Mouse (Mus musculus): ENCODE measurements around the gene Dnmt3a. TPM values are rescaled to one million over a fixed set of nuclear protein-coding genes. Genes with fewer than 3 reads are reported as not detected.
A peak's percentile ranks its signal among the peaks of the same experiment; 100 is the strongest.

The Dnmt3a gene
- polyA plus RNA-seq, 2 experiments = 48.7 to 74.5 TPM

DNA sequence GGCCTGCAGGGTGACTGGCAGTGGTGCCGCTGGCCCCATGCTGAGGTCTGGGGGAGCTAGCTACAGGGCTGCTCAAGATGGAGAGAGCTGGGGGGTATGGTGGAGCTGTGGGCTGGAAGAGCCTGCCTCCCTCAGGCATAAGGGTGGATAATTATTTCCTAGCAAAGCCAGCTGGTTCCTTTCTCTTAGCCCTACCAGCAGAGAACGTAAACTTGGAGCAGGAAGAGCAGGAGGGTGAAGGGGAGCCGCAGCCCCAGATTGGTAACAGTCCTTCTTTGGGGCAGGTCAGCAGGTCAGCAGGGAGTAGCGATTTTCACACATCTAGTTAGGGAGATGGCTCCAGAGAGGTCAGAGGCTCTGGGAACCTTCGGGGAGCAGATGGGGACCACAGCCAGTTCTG is 44.4 kb downstream of the Dnmt3a start:
- TF ChIP-seq POLR2A (IDR thresholded peaks at IDR 0.05; ENCODE audit: borderline replicate concordance, extremely low read depth, insufficient read depth, insufficient read length) = no peak
- ATAC-seq (ENCODE audit: low FRiP score, low read depth) (no peak), DNase-seq (ENCODE audit: low spot score) (no peak)
- WGBS = 19% methylated on average over 5 of the region's 5 CpGs
- no peak overlapping the region; the same call in 1 of the 2 replicates for H3K9ac ChIP-seq (ENCODE audit: low read depth, low read length, severe bottlenecking)
- H3K27ac ChIP-seq (replicated peaks; ENCODE audit: low read depth, low read length) = 0 out of 2 replicates have a peak overlapping the region, but pooled peaks have one; percentile 49
- H3K36me3 ChIP-seq (ENCODE audit: control insufficient read depth, insufficient read depth, low read length) = peaks cover 44% of the 10 kb centered on the region
- no peaks in the 10 kb centered on the region for H3K9me3 ChIP-seq (ENCODE audit: control insufficient read depth, low read length)
- peaks cover 3% of the 10 kb centered on the region; the same call in 1 of the 2 replicates for H3K4me1 ChIP-seq (ENCODE audit: control insufficient read depth, insufficient read depth, low read length)
- H3K4me3 ChIP-seq (replicated peaks; ENCODE audit: low read length) = no peak overlapping the region
- no peak overlapping the region for H3K4me2 ChIP-seq (replicated peaks; ENCODE audit: low read depth, low read length, severe bottlenecking)
- no peaks in the 10 kb centered on the region for H3K27me3 ChIP-seq (ENCODE audit: control insufficient read depth, insufficient read depth, low read length)

GRCm38 (mm10) chr12:3850731-3851130 is 44.9 kb downstream of the Dnmt3a start:
- 25% methylated on average over 6 of the region's 6 CpGs for WGBS
- H3K4me3 ChIP-seq (replicated peaks; ENCODE audit: low read length) = no peak overlapping the region
- H3K9ac ChIP-seq (ENCODE audit: low read depth, low read length, severe bottlenecking) = no peak overlapping the region
- no peaks in the 10 kb centered on the region for H3K27me3 ChIP-seq (ENCODE audit: control insufficient read depth, insufficient read depth, low read length)
- H3K4me2 ChIP-seq (replicated peaks; ENCODE audit: low read depth, low read length, severe bottlenecking) = no peak overlapping the region
- H3K36me3 ChIP-seq (ENCODE audit: control insufficient read depth, insufficient read depth, low read length) = peaks cover 39% of the 10 kb centered on the region
- peaks cover 9% of the 10 kb centered on the region for H3K4me1 ChIP-seq (ENCODE audit: control insufficient read depth, insufficient read depth, low read length)
- DNase-seq (ENCODE audit: low spot score) = no peak
- H3K27ac ChIP-seq (replicated peaks; ENCODE audit: low read depth, low read length) = no peak overlapping the region
- no peak for TF ChIP-seq POLR2A (IDR thresholded peaks at IDR 0.05; ENCODE audit: borderline replicate concordance, extremely low read depth, insufficient read depth, insufficient read length)
- no peak for ATAC-seq (ENCODE audit: low FRiP score, low read depth)
- H3K9me3 ChIP-seq (ENCODE audit: control insufficient read depth, low read length) = no peaks in the 10 kb centered on the region

DNA sequence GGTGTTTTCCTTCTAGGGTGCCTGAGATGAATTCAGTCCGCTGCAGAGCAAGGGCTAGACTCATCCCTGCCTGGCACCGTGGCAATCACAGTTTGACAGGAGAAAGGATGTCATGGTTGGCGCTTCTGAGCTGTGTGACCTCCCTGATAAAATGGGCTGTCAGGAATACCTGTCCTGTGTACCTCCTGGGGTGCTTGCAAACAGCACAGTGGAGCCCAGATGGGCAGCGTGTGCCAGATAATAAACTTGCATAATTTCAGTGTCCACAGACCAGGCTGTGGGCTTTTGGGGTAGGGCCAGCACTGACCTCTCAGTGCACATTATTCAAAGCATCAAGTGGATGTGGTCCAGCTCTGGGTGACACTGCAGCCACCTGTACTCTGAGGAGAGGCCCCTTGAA is 45.4 kb downstream of the Dnmt3a start:
- H3K36me3 ChIP-seq (ENCODE audit: control insufficient read depth, insufficient read depth, low read length) = peaks cover 35% of the 10 kb centered on the region
- no peak overlapping the region for H3K9ac ChIP-seq (ENCODE audit: low read depth, low read length, severe bottlenecking)
- peaks cover 13% of the 10 kb centered on the region for H3K4me1 ChIP-seq (ENCODE audit: control insufficient read depth, insufficient read depth, low read length)
- H3K27me3 ChIP-seq (ENCODE audit: control insufficient read depth, insufficient read depth, low read length) = no peaks in the 10 kb centered on the region
- H3K4me3 ChIP-seq (replicated peaks; ENCODE audit: low read length) = no peak overlapping the region
- H3K4me2 ChIP-seq (replicated peaks; ENCODE audit: low read depth, low read length, severe bottlenecking) = no peak overlapping the region
- H3K9me3 ChIP-seq (ENCODE audit: control insufficient read depth, low read length) = no peaks in the 10 kb centered on the region
- no peak overlapping the region for H3K27ac ChIP-seq (replicated peaks; ENCODE audit: low read depth, low read length)
- DNase-seq (ENCODE audit: low spot score) (no peak), ATAC-seq (ENCODE audit: low FRiP score, low read depth) (no peak)
- no peak for TF ChIP-seq POLR2A (IDR thresholded peaks at IDR 0.05; ENCODE audit: borderline replicate concordance, extremely low read depth, insufficient read depth, insufficient read length)
- WGBS = 53% methylated on average over 4 of the region's 4 CpGs

GRCm38 (mm10) chr12:3852521-3852920 is 46.7 kb downstream of the Dnmt3a start:
- TF ChIP-seq POLR2A (IDR thresholded peaks at IDR 0.05; ENCODE audit: borderline replicate concordance, extremely low read depth, insufficient read depth, insufficient read length) = no peak
- Histone ChIP-seq H3K9ac (ENCODE audit: low read depth, low read length, severe bottlenecking) (no peak overlapping the region), H3K4me1 (ENCODE audit: control insufficient read depth, insufficient read depth, low read length) (peaks cover 14% of the 10 kb centered on the region), H3K27ac (replicated peaks; ENCODE audit: low read depth, low read length) (no peak overlapping the region), H3K27me3 (ENCODE audit: control insufficient read depth, insufficient read depth, low read length) (no peaks in the 10 kb centered on the region), H3K9me3 (ENCODE audit: control insufficient read depth, low read length) (no peaks in the 10 kb centered on the region), H3K36me3 (ENCODE audit: control insufficient read depth, insufficient read depth, low read length) (peaks cover 35% of the 10 kb centered on the region), H3K4me2 (replicated peaks; ENCODE audit: low read depth, low read length, severe bottlenecking) (no peak overlapping the region), H3K4me3 (replicated peaks; ENCODE audit: low read length) (no peak overlapping the region)
- ATAC-seq (ENCODE audit: low FRiP score, low read depth) (no peak), DNase-seq (ENCODE audit: low spot score) (no peak)
- 32% methylated on average over 5 of the region's 5 CpGs for WGBS

DNA sequence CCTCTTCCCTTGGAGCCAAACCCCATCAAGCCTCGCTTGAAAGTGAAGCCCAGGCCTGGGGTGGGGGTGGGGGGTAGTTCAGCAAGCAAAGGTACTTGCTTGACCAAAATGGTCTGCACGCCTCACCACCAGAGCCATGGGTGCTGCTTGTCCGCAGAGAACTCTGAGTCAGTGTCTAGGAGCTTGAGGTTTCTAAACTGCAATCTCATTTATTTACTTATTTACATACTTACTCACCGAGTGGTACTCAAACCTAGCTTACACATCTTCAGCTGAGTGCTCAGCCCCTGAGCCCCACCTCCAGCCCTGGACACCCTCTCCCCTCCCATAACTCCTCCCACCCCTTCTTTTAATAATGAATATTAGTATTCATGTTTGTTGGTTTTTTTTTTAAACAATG is 48.6 kb downstream of the Dnmt3a start:
- Histone ChIP-seq H3K9ac (ENCODE audit: low read depth, low read length, severe bottlenecking) (no peak overlapping the region), H3K9me3 (ENCODE audit: control insufficient read depth, low read length) (no peaks in the 10 kb centered on the region), H3K4me1 (ENCODE audit: control insufficient read depth, insufficient read depth, low read length) (peaks cover 14% of the 10 kb centered on the region), H3K4me2 (replicated peaks; ENCODE audit: low read depth, low read length, severe bottlenecking) (no peak overlapping the region), H3K4me3 (replicated peaks; ENCODE audit: low read length) (no peak overlapping the region), H3K27ac (replicated peaks; ENCODE audit: low read depth, low read length) (no peak overlapping the region), H3K36me3 (ENCODE audit: control insufficient read depth, insufficient read depth, low read length) (peaks cover 31% of the 10 kb centered on the region), H3K27me3 (ENCODE audit: control insufficient read depth, insufficient read depth, low read length) (no peaks in the 10 kb centered on the region)
- TF ChIP-seq POLR2A (IDR thresholded peaks at IDR 0.05; ENCODE audit: borderline replicate concordance, extremely low read depth, insufficient read depth, insufficient read length) = no peak
- ATAC-seq (ENCODE audit: low FRiP score, low read depth) (no peak), DNase-seq (ENCODE audit: low spot score) (no peak)
- WGBS = 77% methylated on average over 4 of the region's 4 CpGs

Measured in limb, embryonic 14.5 days (tissue).